Mouse (Mus musculus): ENCODE measurements at regions not wholly inside any gene's neighbourhood (a gene's known extent, or its start where the extent isn't known, plus 50 kb on each side); places are given as distances from the start of the nearest gene placed in this dataset.

DNA sequence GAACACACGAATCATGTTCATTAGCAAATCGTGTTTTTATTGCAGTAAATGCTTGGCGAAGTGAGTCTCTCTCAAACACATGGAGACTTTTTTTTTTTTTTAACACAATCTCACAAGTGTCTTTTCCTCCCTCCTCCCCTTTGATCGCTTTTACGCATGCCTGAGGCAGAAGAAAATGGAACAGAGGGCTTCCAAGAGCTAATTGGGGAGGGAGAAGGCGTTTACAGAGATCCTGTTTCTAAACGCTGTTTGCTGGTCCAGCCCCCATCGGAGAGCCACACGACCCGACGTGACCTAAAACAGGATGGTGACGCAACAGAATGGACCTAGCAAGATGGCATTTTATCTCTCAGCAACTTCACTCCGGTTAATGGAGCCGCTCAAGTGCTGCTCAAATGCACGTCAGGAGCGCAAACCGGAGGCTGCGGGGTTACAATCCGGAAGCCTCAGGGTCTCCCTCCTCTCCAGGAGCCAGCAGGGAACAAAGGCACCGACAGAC is 73.0 kb upstream of the Zfp217 start:
- Histone ChIP-seq H3K27ac (ENCODE audit: insufficient read depth, low read depth, low read length) (peak overlapping the region; percentile 87), H3K4me3 (ENCODE audit: insufficient read depth, low read length) (peak overlapping the region; percentile 49), H3K4me1 (ENCODE audit: control insufficient read depth, insufficient read depth, low read length) (peaks cover 52% of the 10 kb centered on the region)
- TF ChIP-seq CTCF (IDR thresholded peaks at IDR 0.05; ENCODE audit: low read depth, low read length) = no peak
- no peak for TF ChIP-seq POLR2A (IDR thresholded peaks at IDR 0.05; ENCODE audit: borderline replicate concordance, low read depth, low read length)

DNA sequence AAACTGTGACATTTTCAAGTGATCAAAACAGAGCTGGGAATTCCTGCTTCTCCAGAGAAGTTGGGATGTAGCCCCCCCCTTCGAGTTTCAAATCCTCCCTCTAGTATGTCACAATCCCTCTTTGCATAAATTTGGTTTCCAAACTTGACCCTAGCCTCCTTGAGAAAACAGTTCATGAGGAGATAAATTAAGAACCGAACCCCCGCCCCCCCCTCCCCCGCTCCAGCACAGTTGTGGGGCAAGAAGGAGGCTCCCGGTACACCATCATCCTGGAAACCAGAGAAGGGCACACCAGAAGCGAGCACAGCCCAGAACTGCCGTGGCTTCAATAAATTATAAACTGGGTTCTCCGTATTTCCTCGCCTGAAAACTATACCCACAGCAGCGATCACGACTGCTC is 72.5 kb upstream of the Zfp217 start:
- no peak for TF ChIP-seq CTCF (IDR thresholded peaks at IDR 0.05; ENCODE audit: low read depth, low read length)
- TF ChIP-seq POLR2A (IDR thresholded peaks at IDR 0.05; ENCODE audit: borderline replicate concordance, low read depth, low read length) = no peak
- Histone ChIP-seq H3K4me1 (ENCODE audit: control insufficient read depth, insufficient read depth, low read length) (peaks cover 52% of the 10 kb centered on the region), H3K4me3 (ENCODE audit: insufficient read depth, low read length) (peak overlapping the region; percentile 49), H3K27ac (ENCODE audit: insufficient read depth, low read depth, low read length) (peak overlapping the region; percentile 87)

DNA sequence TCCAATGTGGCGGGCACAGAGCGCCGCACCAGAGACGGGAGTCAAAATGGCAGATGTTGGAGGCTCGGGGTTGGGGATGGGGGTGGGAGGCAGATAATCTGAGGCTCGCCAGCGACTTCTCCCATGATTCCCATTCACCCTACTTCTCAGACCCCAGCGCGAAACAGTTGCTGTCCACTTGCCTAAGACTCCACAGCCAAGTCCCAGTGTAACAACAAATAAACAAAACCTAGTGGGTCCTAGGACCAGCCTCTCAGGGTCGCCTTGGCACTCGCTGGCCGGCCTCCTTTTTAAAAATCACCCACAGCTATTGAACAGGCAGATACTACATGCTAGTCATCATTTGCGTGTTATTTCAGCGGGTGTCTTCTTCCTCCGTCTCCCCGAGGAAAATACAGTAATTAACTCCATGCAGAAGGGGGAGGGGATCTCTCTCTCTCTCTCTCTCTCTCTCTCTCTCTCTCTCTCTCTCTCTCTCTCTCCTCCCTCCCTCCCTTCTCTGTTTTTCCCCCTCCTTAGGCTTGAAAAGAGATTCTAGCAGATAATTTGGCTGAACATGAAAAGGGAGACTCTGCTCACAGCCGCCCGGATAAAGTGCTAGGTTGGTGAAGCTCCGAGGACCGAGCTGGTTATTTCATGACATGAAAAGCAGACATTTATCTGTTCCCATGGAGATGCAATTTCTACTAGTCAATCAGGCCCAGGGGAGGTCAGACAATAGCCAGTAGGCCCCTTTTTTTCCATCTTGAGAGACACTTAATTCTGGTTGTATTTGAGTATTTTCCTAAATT is 71.9 kb upstream of the Zfp217 start:
- Histone ChIP-seq H3K4me3 (ENCODE audit: insufficient read depth, low read length) (peak overlapping the region; percentile 15; the same call in 1 of the 2 replicates), H3K4me1 (ENCODE audit: control insufficient read depth, insufficient read depth, low read length) (peaks cover 52% of the 10 kb centered on the region), H3K27ac (ENCODE audit: insufficient read depth, low read depth, low read length) (peak overlapping the region; percentile 87)
- TF ChIP-seq POLR2A (IDR thresholded peaks at IDR 0.05; ENCODE audit: borderline replicate concordance, low read depth, low read length) (no peak), CTCF (IDR thresholded peaks at IDR 0.05; ENCODE audit: low read depth, low read length) (no peak)

DNA sequence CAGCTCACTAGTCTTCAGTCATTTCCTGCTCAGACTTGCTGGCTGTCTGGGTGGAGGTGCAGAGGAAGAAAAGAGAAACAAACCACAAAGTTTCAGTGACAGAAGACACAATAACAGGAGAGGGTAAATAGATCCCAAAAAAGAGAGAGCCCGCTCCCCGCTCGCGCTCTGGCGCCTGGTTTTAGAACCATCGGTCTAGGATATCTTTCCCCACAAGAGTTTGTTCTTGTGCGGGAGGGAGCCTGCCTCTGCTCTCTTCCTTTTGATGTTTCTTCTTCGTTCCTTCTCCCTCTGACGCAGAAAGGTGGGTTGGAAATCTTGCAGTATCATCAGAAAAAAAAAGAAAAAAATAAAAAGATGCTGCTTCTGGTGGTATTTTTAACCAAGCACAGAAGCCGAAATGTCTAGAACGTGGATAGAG is 71.3 kb upstream of the Zfp217 start:
- no peak for TF ChIP-seq POLR2A (IDR thresholded peaks at IDR 0.05; ENCODE audit: borderline replicate concordance, low read depth, low read length)
- TF ChIP-seq CTCF (IDR thresholded peaks at IDR 0.05; ENCODE audit: low read depth, low read length) = no peak
- H3K4me3 ChIP-seq (ENCODE audit: insufficient read depth, low read length) = peak overlapping the region; percentile 15
- peaks cover 51% of the 10 kb centered on the region for H3K4me1 ChIP-seq (ENCODE audit: control insufficient read depth, insufficient read depth, low read length)
- H3K27ac ChIP-seq (ENCODE audit: insufficient read depth, low read depth, low read length) = peak overlapping the region; percentile 87

DNA sequence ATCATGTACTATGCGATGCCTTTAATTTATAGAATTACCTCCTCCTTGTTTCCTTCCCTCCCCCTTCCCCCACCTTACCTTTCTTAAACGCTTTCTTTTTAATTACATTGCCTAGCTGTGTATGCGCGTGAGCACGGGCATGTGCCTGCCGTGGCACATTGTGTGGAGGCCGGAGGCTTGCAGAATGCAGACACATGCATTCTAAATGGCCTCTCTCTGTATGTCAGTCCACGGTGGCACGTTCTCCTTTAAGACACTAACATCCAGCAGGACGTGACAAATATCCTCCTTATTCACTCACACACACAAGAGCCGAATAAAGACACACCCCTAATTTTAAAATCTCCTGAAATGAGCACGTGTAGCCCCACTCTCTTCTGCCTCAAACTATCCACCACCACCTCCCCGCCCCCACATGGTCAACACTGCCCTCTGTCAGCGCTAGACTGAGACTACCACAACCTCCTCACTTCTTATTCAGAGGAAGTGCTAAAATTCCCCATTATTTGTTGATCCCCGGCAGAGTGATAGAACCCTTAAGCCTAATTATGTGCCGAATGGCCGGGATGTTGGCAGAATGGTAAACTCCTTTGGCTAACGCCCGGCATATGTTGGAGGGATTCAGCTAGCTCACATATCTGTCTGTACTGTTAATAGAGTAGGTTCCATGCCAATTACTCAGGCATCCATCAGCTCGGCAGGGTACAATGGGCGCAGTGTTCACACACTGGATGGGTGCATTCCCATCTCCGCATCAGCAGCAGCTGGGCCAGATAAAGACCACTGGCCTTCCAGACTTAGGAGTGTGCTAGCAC is 70.5 kb upstream of the Zfp217 start:
- Histone ChIP-seq H3K4me3 (ENCODE audit: insufficient read depth, low read length) (peak overlapping the region; percentile 45), H3K27ac (ENCODE audit: insufficient read depth, low read depth, low read length) (peak overlapping the region; percentile 70), H3K4me1 (ENCODE audit: control insufficient read depth, insufficient read depth, low read length) (peaks cover 44% of the 10 kb centered on the region)
- TF ChIP-seq CTCF (IDR thresholded peaks at IDR 0.05; ENCODE audit: low read depth, low read length) (peak; percentile 37; the same call in 1 of the 2 replicates), POLR2A (IDR thresholded peaks at IDR 0.05; ENCODE audit: borderline replicate concordance, low read depth, low read length) (no peak)

DNA sequence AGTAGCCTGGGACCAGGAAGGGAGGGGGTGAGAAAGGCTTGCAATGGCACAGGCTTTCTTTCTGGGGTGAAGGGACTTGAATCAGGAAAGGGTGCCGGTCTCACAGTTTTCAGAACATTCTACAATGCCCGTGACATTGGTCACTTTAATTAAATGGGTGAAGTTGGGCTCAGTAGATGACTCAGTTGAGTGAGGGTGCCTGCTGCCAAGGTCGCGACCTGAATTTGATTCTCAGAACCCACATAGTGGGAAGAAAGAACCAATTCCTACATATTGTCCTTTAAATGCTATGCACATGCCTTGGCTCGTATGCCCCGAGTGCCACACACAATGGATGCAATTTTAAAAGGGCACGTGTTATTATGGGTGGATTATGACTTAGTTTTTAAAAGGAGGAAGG is 68.4 kb upstream of the Zfp217 start:
- H3K4me1 ChIP-seq (ENCODE audit: control insufficient read depth, insufficient read depth, low read length) = peaks cover 39% of the 10 kb centered on the region
- TF ChIP-seq CTCF (IDR thresholded peaks at IDR 0.05; ENCODE audit: low read depth, low read length) (no peak), POLR2A (IDR thresholded peaks at IDR 0.05; ENCODE audit: borderline replicate concordance, low read depth, low read length) (no peak)
- no peak overlapping the region for H3K27ac ChIP-seq (ENCODE audit: insufficient read depth, low read depth, low read length)
- no peak overlapping the region for H3K4me3 ChIP-seq (ENCODE audit: insufficient read depth, low read length)

DNA sequence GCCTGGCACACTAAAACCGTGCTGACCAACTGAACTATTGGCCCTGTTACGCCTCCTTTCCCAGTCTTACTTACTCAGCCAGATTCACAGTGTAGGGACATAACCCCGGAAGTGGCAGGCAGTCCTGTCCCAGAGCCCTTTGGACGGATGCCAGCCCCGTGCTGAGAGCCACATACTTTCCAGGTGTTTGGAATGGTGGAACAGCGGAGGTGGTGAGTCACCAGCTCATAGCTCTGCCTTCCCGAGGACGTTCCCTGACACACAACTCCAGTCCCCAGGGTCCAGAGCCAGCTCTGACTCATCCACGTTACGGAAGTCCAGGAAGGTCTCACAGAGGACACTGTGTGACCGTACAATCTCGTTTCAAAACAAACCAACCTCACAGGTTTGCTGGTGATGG is 61.2 kb upstream of the Zfp217 start:
- peaks cover 27% of the 10 kb centered on the region for H3K4me1 ChIP-seq (ENCODE audit: control insufficient read depth, insufficient read depth, low read length)
- H3K4me3 ChIP-seq (ENCODE audit: insufficient read depth, low read length) = no peak overlapping the region
- no peak overlapping the region for H3K27ac ChIP-seq (ENCODE audit: insufficient read depth, low read depth, low read length)
- no peak for TF ChIP-seq POLR2A (IDR thresholded peaks at IDR 0.05; ENCODE audit: borderline replicate concordance, low read depth, low read length)
- TF ChIP-seq CTCF (IDR thresholded peaks at IDR 0.05; ENCODE audit: low read depth, low read length) = no peak

DNA sequence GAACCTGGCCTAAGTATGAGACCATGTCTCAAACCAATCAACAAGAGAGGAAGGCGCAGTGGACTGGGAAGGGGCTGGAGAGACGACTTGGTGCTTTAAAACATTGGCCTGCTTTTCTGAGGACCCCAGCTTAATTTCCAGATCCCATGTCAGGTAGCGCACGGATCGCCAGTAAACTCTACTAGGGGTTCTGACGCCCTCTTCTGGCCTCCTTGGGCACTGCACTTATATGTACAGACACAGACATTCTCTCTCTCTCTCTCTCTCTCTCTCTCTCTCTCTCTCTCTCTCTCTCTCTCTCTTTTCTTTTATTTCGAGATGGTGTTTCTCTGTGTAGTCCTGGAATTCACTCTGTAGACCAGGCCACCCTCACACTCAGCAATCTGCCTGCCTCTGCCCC is 60.0 kb upstream of the Zfp217 start:
- H3K27ac ChIP-seq (ENCODE audit: insufficient read depth, low read depth, low read length) = no peak overlapping the region
- no peak overlapping the region for H3K4me3 ChIP-seq (ENCODE audit: insufficient read depth, low read length)
- TF ChIP-seq POLR2A (IDR thresholded peaks at IDR 0.05; ENCODE audit: borderline replicate concordance, low read depth, low read length) (no peak), CTCF (IDR thresholded peaks at IDR 0.05; ENCODE audit: low read depth, low read length) (peak; percentile 38; the same call in 1 of the 2 replicates)
- H3K4me1 ChIP-seq (ENCODE audit: control insufficient read depth, insufficient read depth, low read length) = peaks cover 30% of the 10 kb centered on the region

DNA sequence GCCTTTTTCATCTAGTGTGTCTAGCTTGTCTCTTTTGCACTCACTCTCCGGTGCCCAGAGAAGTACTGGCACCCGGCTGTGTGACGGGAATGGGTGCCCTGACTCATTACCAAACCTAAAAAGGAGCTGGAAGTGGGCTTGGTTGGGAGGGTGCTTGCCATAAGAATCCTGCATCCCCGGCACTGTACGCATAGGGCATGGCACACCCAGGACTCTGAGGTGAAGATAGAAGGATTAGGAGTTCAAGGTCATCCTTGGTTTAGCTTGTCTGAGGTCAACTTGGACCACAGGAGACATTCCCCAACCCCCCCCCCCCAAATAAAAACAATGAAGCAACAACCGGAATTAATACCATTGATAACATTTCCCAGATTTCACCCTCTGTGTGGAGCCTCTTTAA is 59.5 kb upstream of the Zfp217 start:
- no peak for TF ChIP-seq CTCF (IDR thresholded peaks at IDR 0.05; ENCODE audit: low read depth, low read length)
- TF ChIP-seq POLR2A (IDR thresholded peaks at IDR 0.05; ENCODE audit: borderline replicate concordance, low read depth, low read length) = no peak
- H3K4me1 ChIP-seq (ENCODE audit: control insufficient read depth, insufficient read depth, low read length) = peaks cover 27% of the 10 kb centered on the region

DNA sequence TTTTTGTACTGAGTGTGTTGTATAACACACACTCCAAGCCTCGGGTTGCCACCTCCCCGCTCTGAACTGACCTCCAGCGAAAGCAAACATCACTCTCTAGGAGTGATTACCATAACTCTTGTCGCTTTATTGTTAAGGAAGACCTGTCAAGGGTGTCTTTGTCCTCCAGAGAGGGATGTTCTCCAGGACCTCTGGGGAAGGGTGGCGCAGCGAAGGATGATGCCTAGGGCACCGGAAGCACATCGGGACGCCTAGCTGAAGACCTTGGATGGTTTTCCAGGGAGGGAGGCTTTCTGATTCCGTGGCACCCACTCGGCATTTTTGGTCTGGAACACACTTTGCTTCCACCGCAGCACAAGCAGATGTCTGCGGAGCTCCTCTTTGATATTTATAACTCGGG is 59.0 kb upstream of the Zfp217 start:
- Histone ChIP-seq H3K27ac (ENCODE audit: insufficient read depth, low read depth, low read length) (no peak overlapping the region), H3K4me3 (ENCODE audit: insufficient read depth, low read length) (no peak overlapping the region), H3K4me1 (ENCODE audit: control insufficient read depth, insufficient read depth, low read length) (peaks cover 28% of the 10 kb centered on the region)
- no peak for TF ChIP-seq POLR2A (IDR thresholded peaks at IDR 0.05; ENCODE audit: borderline replicate concordance, low read depth, low read length)
- TF ChIP-seq CTCF (IDR thresholded peaks at IDR 0.05; ENCODE audit: low read depth, low read length) = no peak

More for the DNA sequence above, 59.5 kb upstream of the Zfp217 start:
- H3K4me3 ChIP-seq (ENCODE audit: insufficient read depth, low read length) = no peak overlapping the region
- H3K27ac ChIP-seq (ENCODE audit: insufficient read depth, low read depth, low read length) = no peak overlapping the region

Measured in bone marrow macrophage, adult 2 months (primary cell).